Mouse (Mus musculus): ENCODE results near the gene L3mbtl4.

L3mbtl4 gene

DNA sequence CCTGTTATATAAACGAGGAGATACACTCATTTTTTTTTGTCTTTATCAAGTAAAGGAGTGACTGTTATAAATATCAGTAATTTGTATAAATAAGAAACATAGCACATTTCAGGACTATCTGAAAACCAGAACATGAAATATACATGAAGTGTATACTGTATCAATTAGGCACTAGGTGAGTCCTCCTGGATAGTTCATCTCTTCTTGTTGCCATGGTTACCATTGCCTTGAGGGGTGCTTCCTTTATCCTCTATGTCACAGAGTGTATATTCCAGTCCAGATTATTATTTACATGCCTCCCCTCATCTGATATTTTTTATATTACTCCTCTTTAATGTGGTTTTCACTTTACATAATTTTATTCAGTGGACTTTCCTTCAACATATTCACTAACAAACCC is 392.9 kb downstream of the L3mbtl4 start:
- DNase-seq: no peak

DNA sequence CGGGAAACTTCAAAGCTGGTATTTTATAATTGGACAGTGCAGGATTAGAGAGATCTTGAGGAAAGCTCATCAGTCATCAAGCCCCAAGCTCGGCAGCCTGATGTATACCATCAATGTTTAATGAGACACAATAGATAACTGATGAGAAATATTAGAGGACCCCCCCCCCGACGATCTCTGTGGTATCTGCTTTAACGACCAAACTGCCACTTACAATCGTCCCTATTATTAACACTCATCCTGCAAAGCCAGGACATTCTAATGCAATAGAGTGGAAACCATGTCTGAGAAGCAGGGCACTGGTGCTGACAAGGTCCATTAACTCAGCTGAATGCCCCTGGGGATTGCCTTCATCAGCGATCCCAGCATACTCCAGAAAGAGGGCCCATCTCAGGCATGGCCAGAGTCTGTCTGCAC is 398.5 kb downstream of the L3mbtl4 start:
- no peak for DNase-seq

- DNase-seq: peak; percentile 10
Measured at GRCm38 (mm10) chr17:68710701-68711100, 437.1 kb downstream of the L3mbtl4 start.

- no peak for DNase-seq
Measured at GRCm38 (mm10) chr17:68711350-68711749, 437.8 kb downstream of the L3mbtl4 start.

DNA sequence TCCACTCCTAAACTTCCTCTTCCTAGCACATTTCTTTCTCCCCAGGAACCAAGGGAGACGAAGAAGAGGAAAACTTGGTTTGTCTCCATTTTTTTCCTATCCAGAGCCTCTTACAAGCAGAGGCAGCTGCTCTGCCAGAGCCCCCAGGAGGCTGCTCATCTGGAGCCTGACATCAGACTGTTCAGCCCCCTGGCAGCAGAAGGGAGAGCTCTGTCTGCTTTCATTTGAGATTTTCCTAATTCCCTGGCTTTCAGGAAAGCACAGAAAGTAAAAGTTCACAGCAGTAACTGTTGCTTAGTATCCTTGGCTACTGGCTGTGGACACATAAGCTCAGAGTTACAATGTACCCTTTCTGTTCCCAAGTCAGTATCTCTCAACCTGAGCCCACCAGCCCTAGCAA is 474.7 kb downstream of the L3mbtl4 start:
- DNase-seq: no peak

DNA sequence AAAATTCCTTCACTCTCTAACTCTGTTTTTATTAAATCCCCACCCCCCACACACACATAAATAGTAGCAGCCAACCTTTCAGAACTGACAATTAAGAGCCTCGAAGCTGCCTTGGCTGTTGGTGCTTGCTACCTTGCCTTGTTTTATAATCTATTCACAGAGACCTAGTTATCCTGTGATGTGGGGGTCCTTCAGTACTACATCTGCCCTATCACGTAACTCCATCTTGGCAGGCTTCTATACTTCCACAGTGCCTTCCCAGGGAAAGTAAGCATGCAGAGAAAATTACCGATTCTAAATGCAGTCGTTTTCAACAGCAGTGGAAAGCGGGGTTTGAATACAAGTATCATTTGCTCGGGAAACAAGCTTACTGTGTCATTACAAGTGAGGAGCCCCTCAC is 476.9 kb downstream of the L3mbtl4 start:
- no peak for DNase-seq

GRCm38 (mm10) chr17:68753112-68753511 is 479.5 kb downstream of the L3mbtl4 start:
- no peak for DNase-seq

DNA sequence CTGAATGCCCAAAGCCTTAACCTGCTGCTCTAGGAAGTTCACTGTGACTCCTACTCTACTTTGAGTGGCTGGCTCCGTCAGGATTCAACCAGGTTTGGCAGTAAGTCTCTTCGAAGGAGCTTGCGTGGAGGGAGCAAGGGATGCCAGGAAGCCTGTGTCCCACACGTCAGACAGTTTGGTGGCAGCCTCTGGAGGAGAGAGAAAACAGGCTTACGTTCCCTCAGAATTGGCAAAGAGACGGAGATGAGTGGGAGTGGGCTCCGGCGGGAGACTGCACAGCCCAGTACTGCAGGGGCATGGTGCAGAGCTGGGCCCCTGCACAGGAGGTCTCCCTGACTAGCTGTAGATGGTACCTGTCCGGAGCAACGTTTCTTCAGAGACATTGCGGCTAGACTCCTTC is 481.2 kb downstream of the L3mbtl4 start:
- no peak for DNase-seq

- no peak for DNase-seq
Measured at GRCm38 (mm10) chr17:68758428-68758827, 484.8 kb downstream of the L3mbtl4 start.

DNA sequence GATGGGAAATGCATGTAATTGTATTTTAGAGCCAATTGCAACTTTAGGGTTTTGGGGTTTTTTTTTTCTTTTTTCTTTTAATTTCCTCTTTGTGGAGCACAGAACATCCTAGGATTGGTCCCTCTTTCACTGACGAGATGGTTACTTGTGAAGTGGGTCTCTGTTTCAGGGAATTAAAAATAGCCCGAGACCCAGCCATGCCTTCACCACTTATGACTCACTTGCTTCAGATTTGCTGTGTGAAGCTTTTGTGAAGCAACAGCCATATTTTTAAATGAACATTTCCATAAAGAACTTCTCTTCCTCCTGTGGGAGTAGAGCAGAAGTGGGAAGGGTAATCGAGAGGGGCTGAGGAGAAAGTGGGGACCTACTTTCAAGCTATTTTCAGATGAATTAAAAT is 485.3 kb downstream of the L3mbtl4 start:
- DNase-seq: no peak

DNA sequence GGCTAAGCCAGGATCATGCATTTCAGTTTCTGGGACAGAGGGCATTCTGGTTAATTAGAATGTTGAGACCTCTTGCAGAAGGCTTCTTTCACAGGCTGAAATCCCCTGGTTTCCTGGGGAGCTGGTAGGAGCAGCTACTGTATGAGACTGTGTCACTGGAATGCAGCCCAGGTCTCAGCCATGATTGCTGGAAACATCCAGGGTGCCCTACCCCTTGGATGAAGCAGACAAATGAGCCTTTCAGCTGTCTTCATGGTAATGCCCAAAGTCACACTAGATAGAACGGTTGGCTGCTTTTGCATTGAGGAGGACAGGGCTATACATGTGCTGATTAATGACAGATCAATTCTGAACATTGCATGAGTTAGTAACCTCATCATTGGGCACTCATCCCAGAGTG is 486.4 kb downstream of the L3mbtl4 start:
- no peak for DNase-seq

DNA sequence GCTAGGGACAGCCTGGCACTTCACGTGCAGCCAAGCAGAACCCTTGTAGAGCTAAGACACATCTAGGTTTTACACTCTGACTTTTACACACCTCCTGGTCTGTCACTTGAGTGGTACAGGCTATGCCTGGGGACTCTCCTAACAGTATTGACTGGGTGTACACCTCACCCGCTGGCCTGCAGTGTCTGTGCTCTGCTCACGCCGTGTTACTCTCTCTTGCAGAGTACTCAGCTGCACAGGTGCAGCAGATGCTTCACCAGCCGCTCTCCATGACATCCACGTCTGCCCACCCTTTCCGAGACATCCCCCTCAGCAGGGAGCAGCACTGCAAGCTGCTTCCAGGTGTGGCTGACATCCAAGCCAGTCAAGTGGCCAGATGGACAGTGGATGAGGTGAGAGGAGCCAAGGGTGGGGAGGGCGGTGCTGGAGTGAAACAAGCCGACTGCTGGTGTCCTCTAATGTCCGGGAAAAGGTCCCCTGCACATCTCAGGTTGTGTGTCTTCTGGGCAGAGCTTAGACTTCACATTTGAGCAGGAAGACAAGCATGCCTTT is 490.8 kb downstream of the L3mbtl4 start:
- no peak for DNase-seq

- no peak for DNase-seq
Measured at GRCm38 (mm10) chr17:68769561-68769960, 496.0 kb downstream of the L3mbtl4 start.

- no peak for DNase-seq
Measured at GRCm38 (mm10) chr17:68771046-68771750, 497.6 kb downstream of the L3mbtl4 start.

- DNase-seq: no peak
Measured at GRCm38 (mm10) chr17:68793741-68794140, 520.1 kb downstream of the L3mbtl4 start.

- DNase-seq: no peak
Measured at GRCm38 (mm10) chr17:68826323-68826722, 552.7 kb downstream of the L3mbtl4 start, which contains the start of gene Tmem200c. Tmem200c (plus strand) TSS chr17:68826623.

Measured in right cerebral cortex, postnatal 4 days (tissue).